Mouse (Mus musculus): ENCODE results near the gene Oosp3. TPM values are rescaled to one million over a fixed set of nuclear protein-coding genes. Genes with fewer than 3 reads are reported as not detected.

The Oosp3 gene
- polyA plus RNA-seq (2015; fragmentation: Nextera tagmentation; extraction: Ambion mirVana): not detected in 2 replicates

GRCm38 (mm10) chr19:11696755-11697154 is at the start of gene Oosp3:
Gene Oosp3 (plus strand): TSS chr19:11697055.
- H3K9ac ChIP-seq: no peak within 1 kb of the TSS
- no peak for ATAC-seq (ENCODE audit: low read depth)
- WGBS: 88% methylated on average over 2 of the region's 2 CpGs

GRCm38 (mm10) chr19:11649564-11649963 is 47.3 kb upstream of the Oosp3 start:
- ATAC-seq (ENCODE audit: low read depth): no peak

More at GRCm38 (mm10) chr19:11696755-11697154, at the start of gene Oosp3:
- Histone ChIP-seq H3K9me3 (no peaks in the 10 kb centered on the region), H3K36me3 (no peaks in the 10 kb centered on the region), H3K4me2 (no peak within 1 kb of the TSS), H3K27me3 (no peaks in the 10 kb centered on the region), H3K27ac (replicated peaks) (no peak within 1 kb of the TSS), H3K4me3 (no peak within 1 kb of the TSS), H3K4me1 (replicated peaks) (no peaks in the 10 kb centered on the region)

GRCm38 (mm10) chr19:11659142-11659541 is 37.7 kb upstream of the Oosp3 start:
- Histone ChIP-seq H3K4me2 (no peak overlapping the region), H3K9ac (no peak overlapping the region), H3K27ac (replicated peaks) (no peak overlapping the region), H3K4me3 (no peak overlapping the region), H3K9me3 (no peaks in the 10 kb centered on the region), H3K36me3 (no peaks in the 10 kb centered on the region), H3K27me3 (no peaks in the 10 kb centered on the region), H3K4me1 (replicated peaks) (no peaks in the 10 kb centered on the region)
- no peak for ATAC-seq (ENCODE audit: low read depth)
- 77% methylated on average over 2 of the region's 2 CpGs for WGBS

More at GRCm38 (mm10) chr19:11649564-11649963, 47.3 kb upstream of the Oosp3 start:
- WGBS: 86% methylated on average over 4 of the region's 4 CpGs
- no peaks in the 10 kb centered on the region for H3K36me3 ChIP-seq
- H3K4me3 ChIP-seq: no peak overlapping the region
- H3K9ac ChIP-seq: no peak overlapping the region
- H3K27me3 ChIP-seq: no peaks in the 10 kb centered on the region
- H3K4me1 ChIP-seq (replicated peaks): no peaks in the 10 kb centered on the region
- no peak overlapping the region for H3K4me2 ChIP-seq
- no peak overlapping the region for H3K27ac ChIP-seq (replicated peaks)
- no peaks in the 10 kb centered on the region for H3K9me3 ChIP-seq

GRCm38 (mm10) chr19:11660459-11660858 is 36.4 kb upstream of the Oosp3 start, which contains the start of gene Oosp2:
Gene Oosp2 (minus strand): TSS chr19:11660559.
- Histone ChIP-seq H3K9ac (no peak within 1 kb of the TSS), H3K4me1 (replicated peaks) (no peaks in the 10 kb centered on the region), H3K27me3 (no peaks in the 10 kb centered on the region), H3K4me2 (no peak within 1 kb of the TSS), H3K27ac (replicated peaks) (no peak within 1 kb of the TSS), H3K9me3 (no peaks in the 10 kb centered on the region), H3K36me3 (no peaks in the 10 kb centered on the region), H3K4me3 (no peak within 1 kb of the TSS)
- ATAC-seq (ENCODE audit: low read depth): no peak
- 85% methylated on average over 5 of the region's 5 CpGs for WGBS

GRCm38 (mm10) chr19:11661562-11661961 is 35.3 kb upstream of the Oosp3 start:
- Histone ChIP-seq H3K36me3 (no peaks in the 10 kb centered on the region), H3K9ac (no peak overlapping the region), H3K27ac (replicated peaks) (no peak overlapping the region), H3K4me3 (no peak overlapping the region), H3K4me2 (no peak overlapping the region), H3K4me1 (replicated peaks) (no peaks in the 10 kb centered on the region), H3K9me3 (no peaks in the 10 kb centered on the region), H3K27me3 (no peaks in the 10 kb centered on the region)
- ATAC-seq (ENCODE audit: low read depth): no peak

- Histone ChIP-seq H3K4me3 (no peak within 1 kb of the TSS), H3K27ac (replicated peaks) (no peak within 1 kb of the TSS), H3K4me1 (replicated peaks) (no peaks in the 10 kb centered on the region), H3K36me3 (no peaks in the 10 kb centered on the region), H3K4me2 (no peak within 1 kb of the TSS), H3K9me3 (no peaks in the 10 kb centered on the region), H3K9ac (no peak within 1 kb of the TSS), H3K27me3 (no peaks in the 10 kb centered on the region)
- no peak for ATAC-seq (ENCODE audit: low read depth)
- WGBS: 71% methylated on average over 5 of the region's 5 CpGs
Observed at GRCm38 (mm10) chr19:11690839-11691238, 6.0 kb upstream of the Oosp3 start, which contains the start of gene Oosp1. Gene Oosp1 (minus strand): TSS chr19:11691150.

GRCm38 (mm10) chr19:11691454-11691853 is 5.4 kb upstream of the Oosp3 start:
- Histone ChIP-seq H3K36me3 (no peaks in the 10 kb centered on the region), H3K9me3 (no peaks in the 10 kb centered on the region), H3K27me3 (no peaks in the 10 kb centered on the region), H3K27ac (replicated peaks) (no peak overlapping the region), H3K4me3 (no peak overlapping the region), H3K4me2 (no peak overlapping the region), H3K4me1 (replicated peaks) (no peaks in the 10 kb centered on the region), H3K9ac (no peak overlapping the region)
- ATAC-seq (ENCODE audit: low read depth): no peak
- WGBS: 77% methylated on average over 1 of the region's 1 CpGs

- no peak overlapping the region for H3K27ac ChIP-seq (replicated peaks)
- 93% methylated on average over 6 of the region's 6 CpGs for WGBS
- H3K9me3 ChIP-seq: no peaks in the 10 kb centered on the region
- ATAC-seq (ENCODE audit: low read depth): no peak
- H3K9ac ChIP-seq: no peak overlapping the region
- no peak overlapping the region for H3K4me2 ChIP-seq
- no peaks in the 10 kb centered on the region for H3K4me1 ChIP-seq (replicated peaks)
- H3K36me3 ChIP-seq: no peaks in the 10 kb centered on the region
- H3K27me3 ChIP-seq: no peaks in the 10 kb centered on the region
- H3K4me3 ChIP-seq: no peak overlapping the region
Observed at GRCm38 (mm10) chr19:11698342-11698741, 1.5 kb downstream of the Oosp3 start.

GRCm38 (mm10) chr19:11712451-11712850 is 15.6 kb downstream of the Oosp3 start:
- no peak for ATAC-seq (ENCODE audit: low read depth)
- 91% methylated on average over 4 of the region's 4 CpGs for WGBS
- Histone ChIP-seq H3K27ac (replicated peaks) (no peak overlapping the region), H3K4me2 (no peak overlapping the region), H3K4me3 (no peak overlapping the region), H3K27me3 (no peaks in the 10 kb centered on the region), H3K9ac (no peak overlapping the region), H3K9me3 (no peaks in the 10 kb centered on the region), H3K4me1 (replicated peaks) (no peaks in the 10 kb centered on the region), H3K36me3 (no peaks in the 10 kb centered on the region)

GRCm38 (mm10) chr19:11720071-11720470 is 23.2 kb downstream of the Oosp3 start:
- Histone ChIP-seq H3K4me1 (replicated peaks) (no peaks in the 10 kb centered on the region), H3K27ac (replicated peaks) (no peak overlapping the region), H3K27me3 (no peaks in the 10 kb centered on the region), H3K36me3 (no peaks in the 10 kb centered on the region), H3K4me2 (no peak overlapping the region), H3K9me3 (no peaks in the 10 kb centered on the region), H3K4me3 (no peak overlapping the region), H3K9ac (no peak overlapping the region)
- ATAC-seq (ENCODE audit: low read depth): no peak
- 83% methylated on average over 3 of the region's 3 CpGs for WGBS

- no peak for ATAC-seq (ENCODE audit: low read depth)
- Histone ChIP-seq H3K27ac (replicated peaks) (no peak overlapping the region), H3K9ac (no peak overlapping the region), H3K9me3 (no peaks in the 10 kb centered on the region), H3K27me3 (no peaks in the 10 kb centered on the region), H3K4me1 (replicated peaks) (no peaks in the 10 kb centered on the region), H3K36me3 (no peaks in the 10 kb centered on the region), H3K4me3 (no peak overlapping the region), H3K4me2 (no peak overlapping the region)
- WGBS: 91% methylated on average over 2 of the region's 2 CpGs
Observed at GRCm38 (mm10) chr19:11723870-11724269, 27.0 kb downstream of the Oosp3 start.

- no peak overlapping the region for H3K27ac ChIP-seq (replicated peaks)
- H3K9me3 ChIP-seq: no peaks in the 10 kb centered on the region
- no peaks in the 10 kb centered on the region for H3K36me3 ChIP-seq
- no peak overlapping the region for H3K9ac ChIP-seq
- 83% methylated on average over 6 of the region's 6 CpGs for WGBS
- ATAC-seq (ENCODE audit: low read depth): no peak
- no peaks in the 10 kb centered on the region for H3K4me1 ChIP-seq (replicated peaks)
- no peaks in the 10 kb centered on the region for H3K27me3 ChIP-seq
- H3K4me3 ChIP-seq: no peak overlapping the region
- no peak overlapping the region for H3K4me2 ChIP-seq
Observed at GRCm38 (mm10) chr19:11724275-11724674, 27.4 kb downstream of the Oosp3 start.

GRCm38 (mm10) chr19:11725915-11726314 is 29.1 kb downstream of the Oosp3 start:
- Histone ChIP-seq H3K4me3 (no peak overlapping the region), H3K27me3 (no peaks in the 10 kb centered on the region), H3K9ac (no peak overlapping the region), H3K4me1 (replicated peaks) (no peaks in the 10 kb centered on the region), H3K27ac (replicated peaks) (no peak overlapping the region), H3K4me2 (no peak overlapping the region), H3K36me3 (no peaks in the 10 kb centered on the region), H3K9me3 (no peaks in the 10 kb centered on the region)
- no peak for ATAC-seq (ENCODE audit: low read depth)
- 88% methylated on average over 2 of the region's 2 CpGs for WGBS
